Mouse (Mus musculus): Measurements from ENCODE around the gene Wipi2.

GRCm38 (mm10) chr5:142681911-142682310 is 54.4 kb downstream of the Wipi2 start:
- TF ChIP-seq POLR2A (IDR thresholded peaks at IDR 0.05; ENCODE audit: low read depth, low read length) (no peak), CTCF (IDR thresholded peaks at IDR 0.05; ENCODE audit: borderline replicate concordance, insufficient read depth, low read length) (no peak)

All from embryonic fibroblast, embryonic 13.5 days (primary cell).